Mouse (Mus musculus): ENCODE results near the gene Megf9.

Megf9 gene

DNA sequence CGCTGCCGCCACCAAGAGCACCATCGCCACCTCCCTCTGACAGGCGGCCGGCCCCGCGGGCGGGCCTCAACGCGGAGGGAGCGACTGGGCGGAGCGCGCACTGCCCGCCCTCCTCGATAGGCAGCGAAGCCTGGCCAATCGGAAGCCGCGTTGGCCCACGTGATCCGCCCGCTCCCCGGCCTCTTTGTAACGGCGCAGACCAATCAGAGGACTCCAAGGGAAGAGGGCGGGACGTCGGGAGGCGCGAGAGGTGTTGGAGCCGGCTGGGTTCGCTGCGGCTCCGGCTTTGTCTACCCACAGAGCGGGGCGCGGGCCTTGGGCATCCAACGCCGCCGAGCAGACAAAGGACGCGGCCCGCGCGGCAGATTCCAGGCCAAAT lies at the start of gene Megf9:
TSS of gene Megf9 (minus strand) at position 105 of the 379 bp plus-strand sequence.
- peak; percentile 99 for DNase-seq

DNA sequence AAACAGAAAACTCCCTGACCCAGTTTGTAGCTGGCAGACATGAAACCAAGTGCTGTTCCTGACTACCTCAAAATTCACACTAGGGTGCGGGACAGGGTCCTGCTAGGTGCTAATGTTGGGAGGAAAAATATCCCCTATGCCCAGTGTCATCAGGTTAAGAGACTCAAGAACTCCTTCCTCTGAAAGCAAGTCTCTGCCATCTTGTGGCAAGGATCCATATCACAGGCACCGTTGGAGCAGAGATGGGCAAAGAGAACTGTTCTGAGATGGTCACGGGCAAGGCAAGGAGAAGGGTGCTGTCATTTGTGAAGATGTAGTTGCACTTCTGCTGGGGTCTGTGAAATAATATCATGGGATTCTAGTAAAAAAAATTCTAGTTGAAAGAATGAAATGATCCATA lies 44.9 kb upstream of the Megf9 start:
- DNase-seq, result peak; percentile 61

- no peak for DNase-seq
Observed at GRCm38 (mm10) chr4:70578301-70578700, 43.5 kb upstream of the Megf9 start.

DNA sequence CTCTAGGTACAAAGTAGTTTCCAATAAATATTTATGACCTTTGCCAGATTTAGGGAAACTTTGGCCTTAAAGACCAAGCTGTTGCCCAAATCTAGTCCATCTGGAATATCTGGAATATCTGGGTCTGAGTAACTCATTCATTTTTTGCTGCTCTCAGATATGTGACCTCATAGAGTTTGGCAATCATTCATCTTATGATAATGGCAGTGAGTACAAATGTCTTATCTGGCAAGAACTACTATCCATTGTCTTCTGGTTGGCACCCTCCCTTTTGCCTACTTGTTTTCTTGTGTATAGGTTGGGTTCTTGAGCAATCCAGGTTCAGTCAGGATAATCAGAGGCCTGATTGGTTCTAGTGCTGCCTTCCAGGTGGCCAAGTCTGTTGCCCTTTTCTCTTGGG lies 41.3 kb upstream of the Megf9 start:
- DNase-seq, result no peak

- DNase-seq, result no peak
Observed at GRCm38 (mm10) chr4:70573926-70574325, 39.1 kb upstream of the Megf9 start.

DNA sequence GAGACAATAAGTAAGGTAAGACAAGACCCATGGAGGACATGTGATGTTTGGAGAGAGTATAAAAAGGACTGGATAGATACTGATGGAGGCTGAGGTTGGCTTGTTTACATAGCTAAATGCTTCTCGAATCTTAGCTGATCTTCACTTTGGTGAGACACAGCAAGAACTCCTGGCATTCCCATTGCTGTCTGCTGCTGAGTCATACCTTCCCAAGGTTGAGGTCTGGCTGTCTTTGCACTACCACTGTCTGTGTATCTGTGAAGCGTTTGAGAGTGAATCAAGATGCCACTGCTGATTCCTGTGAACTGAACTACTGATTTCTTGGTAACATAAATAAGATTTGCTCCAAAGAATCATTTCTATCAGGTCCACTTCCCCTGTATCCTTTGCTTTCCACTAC lies 19.1 kb upstream of the Megf9 start:
- no peak for DNase-seq

- DNase-seq, result no peak
Observed at GRCm38 (mm10) chr4:70553230-70553797, 18.5 kb upstream of the Megf9 start.

DNA sequence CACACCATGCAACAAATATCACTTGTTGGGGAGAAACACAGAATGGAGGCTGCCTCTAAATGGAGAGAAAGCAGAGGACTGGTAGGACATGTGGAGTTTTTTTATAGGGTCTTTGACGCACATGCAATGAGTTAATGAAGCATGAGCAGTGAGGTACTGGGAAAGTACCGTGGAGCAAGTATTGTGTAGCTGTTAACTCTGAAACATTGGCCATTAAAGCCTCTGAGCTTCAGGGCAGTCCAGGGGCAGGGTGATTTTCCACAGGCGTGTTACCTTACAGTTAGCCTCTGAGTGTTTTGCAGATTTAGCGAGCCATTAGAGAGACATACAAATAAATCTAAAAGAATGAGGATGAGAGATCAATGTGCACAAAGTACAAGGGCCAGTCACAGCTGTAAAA lies 17.3 kb upstream of the Megf9 start:
- no peak for DNase-seq

DNA sequence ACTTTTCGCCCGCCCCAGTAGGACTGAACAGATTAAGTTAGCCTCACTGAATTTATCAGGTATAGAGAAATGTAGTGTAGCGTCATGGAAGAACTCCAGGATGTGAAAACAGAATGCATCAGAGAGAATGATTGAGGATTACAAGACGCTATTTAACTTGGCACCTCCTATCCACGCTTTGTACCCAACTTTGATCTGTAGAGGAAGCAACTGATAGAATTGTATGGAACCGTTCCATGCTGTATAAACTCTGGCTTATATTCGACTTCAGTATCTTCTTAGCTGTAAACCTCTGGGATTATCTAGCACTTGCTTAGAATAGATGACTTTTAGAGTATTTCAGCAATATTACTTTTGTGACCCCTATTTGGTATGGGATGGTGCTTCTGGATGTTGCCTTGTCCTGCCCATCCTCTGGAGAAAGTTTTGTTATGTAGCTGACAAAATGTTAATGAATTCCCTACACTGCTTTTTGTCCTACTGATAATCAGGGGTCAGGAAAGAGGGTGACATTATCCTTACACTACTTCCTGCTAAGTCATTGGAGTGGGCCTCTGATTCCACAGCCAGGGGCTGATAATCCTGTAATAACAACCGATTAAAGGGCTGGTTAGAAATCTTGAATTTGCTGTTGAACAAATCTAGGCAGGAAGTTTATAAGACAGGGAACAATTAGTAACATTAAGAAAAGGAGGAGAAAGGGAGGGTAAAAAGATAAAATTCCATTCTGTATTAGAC lies 12.8 kb upstream of the Megf9 start:
- DNase-seq, result no peak

GRCm38 (mm10) chr4:70545869-70546542 lies 11.2 kb upstream of the Megf9 start:
- DNase-seq, result no peak

DNA sequence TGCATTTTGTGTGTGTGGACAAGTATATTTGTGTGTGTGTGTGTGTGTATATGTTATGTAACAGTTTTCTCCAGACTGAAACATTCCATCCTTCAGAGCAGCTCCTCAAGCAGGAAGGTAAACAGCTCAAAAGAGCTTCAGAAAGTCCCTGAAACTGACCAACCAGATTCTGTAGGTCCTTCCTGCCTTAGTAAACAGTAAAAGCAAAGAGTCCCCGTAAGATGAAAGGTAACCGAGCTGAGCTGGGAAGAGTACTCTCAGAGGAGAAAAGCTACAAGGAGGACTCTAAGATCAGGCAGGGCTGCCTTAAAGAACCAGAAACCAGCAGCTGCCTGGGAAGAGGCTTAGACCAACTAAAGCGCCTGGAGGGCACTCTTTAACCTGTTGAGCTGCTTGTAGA lies 9.6 kb upstream of the Megf9 start:
- peak; percentile 13 for DNase-seq

DNA sequence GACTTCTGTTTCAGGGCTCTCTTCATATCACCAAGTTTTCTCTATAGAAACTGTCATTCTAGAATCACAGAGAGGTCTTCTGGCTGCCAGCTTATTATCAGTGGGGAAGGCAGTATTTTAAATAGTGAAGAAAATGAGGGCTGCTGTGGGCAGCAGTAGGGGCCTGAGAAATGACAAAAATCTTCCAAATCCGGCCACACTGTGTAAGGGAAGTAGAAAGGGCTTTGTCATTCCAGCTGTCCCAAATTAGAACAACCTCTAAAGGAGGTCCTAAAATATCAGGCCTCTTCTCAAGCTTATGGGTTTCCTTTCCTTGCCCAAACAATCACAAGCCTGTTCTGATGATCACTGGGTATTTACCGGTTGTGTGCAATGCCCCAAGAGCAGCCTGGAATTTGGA lies 7.6 kb upstream of the Megf9 start:
- DNase-seq, result no peak

DNA sequence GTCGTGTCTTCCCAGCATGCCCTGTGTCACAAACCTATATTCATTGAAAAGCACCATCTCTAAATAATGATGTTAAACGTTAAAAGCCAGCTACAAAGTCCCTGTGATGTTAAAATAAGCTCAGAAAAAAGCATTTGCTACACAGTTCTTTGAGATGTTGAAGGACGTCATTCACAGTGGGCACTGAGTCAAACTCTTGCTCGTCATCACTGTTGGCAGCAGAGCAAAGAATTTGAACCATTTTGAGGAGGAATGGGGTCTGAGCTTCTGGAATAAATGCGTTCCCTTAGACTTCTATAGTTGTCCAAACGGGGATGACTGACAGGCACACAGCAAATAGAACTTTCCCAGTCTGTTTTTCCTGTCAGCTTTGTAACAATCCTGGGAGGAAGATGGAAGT lies 5.9 kb upstream of the Megf9 start:
- peak; percentile 31 for DNase-seq

DNA sequence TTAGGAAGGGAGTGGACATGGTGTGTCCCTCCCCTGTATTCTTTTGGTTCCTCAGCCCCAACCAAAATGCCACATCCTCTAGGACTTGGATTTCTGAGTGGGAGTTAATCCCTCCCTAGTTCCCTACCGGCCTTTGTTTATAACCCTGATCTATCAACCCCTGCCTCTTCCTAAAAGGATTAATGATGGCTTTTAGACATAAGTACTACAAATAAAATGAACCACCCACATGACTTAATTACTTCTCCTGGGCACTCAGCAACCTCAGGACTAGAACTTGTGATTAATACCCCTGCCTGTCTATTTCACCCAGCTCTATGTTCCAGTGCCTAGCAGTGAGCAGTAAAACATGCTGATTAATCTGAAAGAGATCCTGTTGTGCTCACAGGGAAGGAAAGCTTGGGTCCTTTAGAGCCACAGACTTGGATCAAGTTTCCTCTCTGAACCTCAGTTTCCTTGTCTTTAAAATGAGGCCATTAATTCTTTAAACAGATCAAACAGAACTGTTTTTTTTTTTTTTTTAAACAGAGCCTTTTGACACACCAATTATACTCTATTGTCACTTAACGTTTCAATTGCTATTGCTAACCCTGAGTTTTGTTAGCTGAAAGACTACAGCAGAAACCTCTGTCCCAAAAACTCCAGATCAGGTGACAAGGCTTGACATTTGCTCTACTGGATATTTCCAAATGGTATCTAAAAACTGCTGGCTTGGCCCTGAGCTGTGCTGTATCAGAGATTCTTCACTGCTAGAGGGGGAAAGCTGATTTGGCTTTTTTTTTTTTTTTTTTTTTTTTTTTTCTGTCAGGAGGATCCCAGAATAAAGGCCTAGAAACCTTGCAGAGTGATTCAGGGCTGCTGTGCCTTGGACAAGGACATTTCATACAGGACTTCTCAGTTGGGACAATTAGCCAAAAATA lies 2.1 kb upstream of the Megf9 start:
- DNase-seq, result no peak

- peak; percentile 61 for DNase-seq
Observed at GRCm38 (mm10) chr4:70535711-70536311, 1.0 kb upstream of the Megf9 start.

- no peak for DNase-seq
Observed at GRCm38 (mm10) chr4:70535289-70535688, 494 bp upstream of the Megf9 start.

DNA sequence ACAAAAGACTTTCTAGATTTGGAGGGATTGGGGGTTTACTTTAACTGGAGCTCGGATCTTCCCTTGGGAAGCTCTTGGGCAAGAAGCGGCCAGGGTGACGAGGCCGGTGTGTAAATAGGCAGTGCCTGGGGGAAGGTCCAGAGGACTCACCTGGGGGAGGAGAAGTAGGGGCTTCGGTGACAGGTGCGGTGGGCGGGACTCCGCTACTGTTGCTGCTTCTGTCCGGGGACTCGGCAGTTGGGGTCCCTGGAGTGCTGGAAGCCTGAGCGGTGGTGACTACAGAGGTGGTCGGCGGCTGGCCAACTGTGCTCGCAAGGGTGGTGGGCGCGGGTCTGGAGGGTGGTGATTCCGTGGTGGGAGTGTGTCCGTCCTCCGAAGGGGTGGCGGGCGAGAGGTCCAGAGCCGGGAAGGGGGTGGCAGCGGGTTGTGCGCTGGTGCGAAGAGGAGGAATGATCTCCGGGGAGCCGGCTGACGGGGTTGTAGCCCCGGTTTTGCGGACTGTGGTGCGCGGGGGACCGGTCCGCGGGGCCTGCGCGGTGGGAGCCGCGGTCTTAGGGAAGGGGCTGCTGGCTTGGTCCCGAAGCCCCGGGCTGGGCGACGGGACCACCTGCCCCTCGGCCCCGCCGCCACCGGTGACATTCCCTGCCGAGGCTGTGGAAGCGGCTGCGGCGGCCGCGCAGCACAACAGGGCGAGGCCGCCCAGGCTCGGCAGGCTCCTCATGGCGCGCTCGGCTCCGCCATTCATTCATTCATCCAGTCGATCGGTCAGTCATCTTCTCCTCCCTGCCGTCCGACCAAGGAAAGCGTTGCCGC lies 511 bp downstream of the Megf9 start:
- peak; percentile 50 for DNase-seq

- DNase-seq, result no peak
Observed at GRCm38 (mm10) chr4:70533056-70533805, 1.6 kb downstream of the Megf9 start.

GRCm38 (mm10) chr4:70531021-70531420 lies 3.8 kb downstream of the Megf9 start:
- no peak for DNase-seq

DNA sequence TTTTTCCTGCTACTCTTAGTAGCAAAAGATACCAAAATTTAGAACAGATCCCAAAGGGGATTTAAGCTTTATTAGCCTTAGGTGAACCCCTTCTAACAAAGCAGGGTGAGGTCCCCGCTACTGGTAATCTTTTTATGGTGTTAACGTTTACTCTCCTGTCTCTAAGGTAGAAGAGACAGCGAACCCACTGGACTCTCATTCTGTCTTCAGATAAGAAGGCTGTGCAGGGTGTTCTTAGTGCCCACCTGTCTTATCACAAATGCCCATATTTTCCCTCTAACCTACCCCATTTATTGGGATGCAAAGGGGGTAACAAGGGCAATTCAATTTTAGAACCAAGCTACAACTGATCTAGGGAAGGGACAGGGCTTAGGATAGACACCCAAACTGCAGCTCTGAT lies 6.2 kb downstream of the Megf9 start:
- no peak for DNase-seq

DNA sequence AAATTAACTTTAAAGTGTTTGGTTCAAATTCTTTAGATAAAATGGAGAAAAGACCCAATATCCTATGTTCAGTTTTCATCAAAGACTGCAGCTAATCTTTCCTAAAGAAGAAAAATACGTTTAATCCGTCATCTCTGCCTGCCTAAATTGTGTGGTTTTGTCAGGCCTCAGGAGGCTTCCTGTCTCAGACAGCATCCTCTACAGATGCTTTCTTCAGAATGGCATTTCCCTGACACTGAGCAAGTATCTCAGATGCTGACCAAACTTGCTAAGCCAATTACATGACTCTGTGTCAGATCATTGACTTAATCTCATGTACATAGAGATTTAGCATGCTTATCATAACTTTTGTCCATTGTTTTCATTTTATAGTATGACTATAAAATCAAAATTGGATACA lies 11.4 kb downstream of the Megf9 start:
- DNase-seq, result no peak

Data from lung, postnatal 10 days (tissue).